Mouse (Mus musculus) thymus, adult 18-20 months (tissue): ENCODE measurements at regions not wholly inside any gene's neighbourhood (a gene's known extent, or its start where the extent isn't known, plus 50 kb on each side); places are given as distances from the start of the nearest gene placed in this dataset.

Experiments used
- DNase-seq, 2 experiments: peaks; one replicate each; pipeline ENCODE4 v3.0.0; 2022; ENCODE audit warnings: mixed read lengths in 2 of 2

DNA sequence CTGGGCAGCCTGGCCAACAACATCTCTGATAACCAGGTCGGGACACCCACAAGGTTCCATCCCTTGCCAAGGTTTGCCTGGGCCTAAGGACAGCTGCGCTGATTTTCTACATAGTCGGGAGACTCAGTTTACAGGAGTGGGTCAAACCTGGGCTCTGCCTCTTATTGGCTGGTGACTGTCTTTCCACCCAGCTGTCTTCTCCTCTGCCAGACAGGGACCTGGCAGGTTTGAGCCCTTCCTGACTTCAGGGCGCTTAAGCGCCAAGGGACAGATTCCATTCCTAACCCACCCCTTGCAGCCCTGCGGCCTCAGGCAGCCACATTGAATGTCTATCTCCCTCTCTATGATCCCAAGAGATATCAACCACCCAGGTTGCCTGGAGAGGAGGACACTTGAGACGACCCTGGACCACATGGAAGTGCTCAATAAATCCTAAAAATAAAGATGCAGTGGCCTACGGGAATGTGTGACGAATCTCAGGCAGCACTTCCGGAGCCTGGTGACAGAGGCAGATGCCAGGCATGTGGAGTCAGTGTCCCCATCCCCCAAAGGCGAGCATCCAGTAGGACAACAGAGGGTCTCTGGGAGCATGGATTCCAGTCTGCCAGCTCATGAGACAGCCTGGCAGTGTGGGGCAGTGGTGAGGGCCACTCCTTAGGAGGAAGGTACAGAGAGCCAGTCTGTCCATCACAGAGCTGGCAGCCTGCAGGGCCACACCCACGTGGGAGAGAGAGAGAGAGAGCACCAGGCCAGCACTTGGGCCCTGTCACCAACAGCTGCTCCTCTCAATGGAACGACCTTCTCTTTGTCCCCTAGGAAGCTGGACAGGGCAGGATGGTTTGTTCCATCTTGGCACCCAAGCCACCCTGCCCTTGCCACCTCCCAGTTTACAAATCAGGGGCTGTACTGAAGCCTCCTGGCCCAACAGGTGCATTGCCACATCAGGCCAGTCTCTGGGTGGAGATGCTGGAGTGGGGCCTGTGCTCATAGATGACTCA, 63.8 kb upstream of the Slc6a6 start:
- DNase-seq, result no peak

DNA sequence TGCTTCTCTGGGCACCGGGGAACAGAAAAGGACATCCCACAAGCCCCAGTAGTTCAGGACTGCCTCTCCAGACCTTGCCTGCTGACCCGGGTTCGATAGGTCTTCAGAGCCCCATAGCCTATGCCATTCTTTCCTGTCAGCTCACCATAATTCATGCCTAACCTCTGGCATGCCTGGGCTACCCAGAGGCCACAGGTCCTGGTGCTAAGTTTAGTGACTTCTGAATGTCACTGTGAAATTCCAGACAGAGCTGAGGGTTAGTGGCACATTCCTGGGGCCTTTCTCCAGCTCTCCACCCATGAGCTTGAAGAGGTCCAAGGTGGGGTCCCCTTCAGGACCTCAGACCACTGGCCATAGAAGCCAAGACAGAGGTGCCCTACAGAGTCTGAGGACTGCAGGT, 62.4 kb upstream of the Slc6a6 start:
- no peak for DNase-seq

DNA sequence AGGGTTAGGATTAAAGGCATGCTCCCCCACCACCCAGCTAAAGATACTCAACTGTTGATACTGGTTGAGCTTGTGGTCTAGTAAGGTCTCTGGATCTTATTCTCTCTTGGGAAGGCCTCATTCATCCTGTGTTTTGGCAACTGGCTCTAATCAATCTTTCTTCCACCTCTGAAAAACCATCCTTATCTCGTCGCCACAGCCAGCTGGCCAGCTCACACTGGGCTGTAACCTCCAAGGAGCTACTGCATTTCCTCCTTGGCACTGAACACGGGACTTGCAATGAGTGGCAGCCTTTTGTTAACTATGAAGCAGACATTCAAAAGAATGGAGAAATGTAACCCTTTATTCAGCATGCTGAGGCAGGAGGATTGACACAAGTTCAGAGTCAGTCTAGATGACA, 61.4 kb upstream of the Slc6a6 start:
- no peak for DNase-seq

DNA sequence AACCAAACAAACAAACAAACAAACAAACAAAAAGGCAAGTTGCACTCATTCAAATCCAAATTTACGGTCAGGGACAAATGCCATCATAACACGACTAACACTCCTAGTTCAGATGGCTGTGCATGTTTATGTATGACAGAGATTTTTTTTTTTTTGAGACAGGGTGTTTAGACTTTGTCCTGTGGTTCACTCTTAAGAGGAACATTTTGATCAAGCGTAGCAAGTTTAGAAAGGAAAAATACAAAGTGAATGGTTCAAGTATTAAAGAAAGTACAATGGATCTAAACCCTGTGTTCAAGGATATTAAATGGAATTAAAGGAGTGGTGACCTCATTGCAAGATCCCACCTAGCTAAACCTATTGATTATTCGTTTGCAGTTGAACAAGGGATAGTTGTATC, 60.2 kb upstream of the Slc6a6 start:
- no peak for DNase-seq

DNA sequence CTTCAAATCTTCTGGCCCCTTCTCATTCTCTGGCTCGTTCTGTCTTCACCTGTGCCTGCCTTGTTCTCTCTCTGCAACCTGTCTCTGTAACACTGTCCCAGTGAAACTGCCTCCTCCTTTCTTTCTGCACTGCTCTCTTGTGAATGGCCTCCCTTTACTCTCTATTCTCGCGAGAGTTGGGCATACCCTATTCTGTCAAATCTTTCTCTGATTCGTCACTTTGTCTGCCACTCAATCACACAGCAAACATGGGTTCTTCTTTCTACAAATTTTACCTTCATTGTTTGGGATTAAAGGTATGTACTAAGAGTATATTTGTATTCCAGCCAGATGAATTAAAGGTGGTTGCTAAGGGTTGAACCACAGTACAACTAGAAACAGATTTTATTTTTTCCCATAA, 54.6 kb upstream of the Slc6a6 start:
- no peak for DNase-seq

DNA sequence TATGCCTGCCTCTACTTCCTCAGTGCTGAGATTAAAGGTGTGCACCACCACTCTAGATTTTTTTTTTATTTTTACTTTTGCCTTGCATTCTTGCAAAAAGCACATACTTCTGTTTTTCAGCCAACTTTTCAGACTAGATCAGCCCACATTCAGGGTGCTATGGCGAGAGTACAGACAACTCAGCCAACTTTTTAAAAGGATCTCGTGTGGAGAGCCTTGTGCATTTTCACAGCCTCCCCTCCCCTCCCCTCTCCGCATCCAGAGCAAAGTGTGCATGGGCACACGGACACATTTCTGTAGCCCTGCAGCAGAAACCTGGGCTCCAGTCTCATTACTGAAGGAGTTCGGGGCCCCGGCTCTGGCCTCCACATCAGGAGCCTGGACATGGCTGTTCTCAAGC, 52.6 kb upstream of the Slc6a6 start:
- DNase-seq, result no peak
